Mouse (Mus musculus): ENCODE results near the gene Fetub.

The Fetub gene

DNA sequence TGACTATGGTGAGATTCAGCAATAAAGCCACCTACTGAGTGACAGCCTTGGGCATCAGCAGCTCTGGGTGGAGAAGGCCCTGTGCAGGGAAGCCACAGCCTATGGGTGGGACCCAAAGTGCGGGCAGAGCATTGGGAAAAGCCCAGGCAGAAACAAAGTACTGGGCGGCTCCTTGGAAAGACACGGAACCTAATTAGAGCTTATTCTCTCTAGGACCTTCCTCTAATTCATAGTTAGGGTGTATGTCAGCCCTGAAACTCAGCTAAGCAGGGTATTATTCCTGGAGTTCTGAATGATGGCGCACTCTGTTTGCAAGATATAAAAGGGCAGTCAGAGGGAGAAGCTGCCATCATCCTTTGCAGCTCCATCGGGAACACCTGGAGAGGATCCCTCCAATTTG is at the start of gene Fetub:
Gene Fetub (plus strand): TSS at position 301 of the 400 bp plus-strand sequence.
- in situ Hi-C loops (cut with MboI, MseI): no loop called here

DNA sequence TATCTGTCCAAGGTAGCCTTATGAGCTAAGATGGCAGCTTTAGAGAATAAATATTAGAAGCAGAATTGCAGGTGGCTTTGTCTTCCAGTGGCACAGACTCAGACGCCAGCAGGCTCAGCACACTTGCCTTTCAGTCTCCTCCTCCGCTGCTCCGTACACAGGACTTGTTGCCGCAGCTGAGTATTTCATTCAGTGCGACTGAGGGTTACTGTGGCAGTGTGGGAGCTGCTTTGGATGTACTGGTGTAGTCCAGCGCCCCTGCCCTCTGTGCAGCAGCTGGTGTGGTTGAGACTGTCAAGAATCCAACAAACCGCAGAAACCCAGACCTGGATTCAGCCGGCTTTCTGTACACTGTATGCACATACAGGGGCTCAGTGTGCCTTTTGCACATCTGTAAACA is 45.7 kb upstream of the Fetub start:
- in situ Hi-C loops (cut with MboI, MseI): loop anchor here in 1 of 2 experiments (25.0 kb wide), 1 partner anchor 1315 kb away; no protein-coding TSS in a partner anchor

DNA sequence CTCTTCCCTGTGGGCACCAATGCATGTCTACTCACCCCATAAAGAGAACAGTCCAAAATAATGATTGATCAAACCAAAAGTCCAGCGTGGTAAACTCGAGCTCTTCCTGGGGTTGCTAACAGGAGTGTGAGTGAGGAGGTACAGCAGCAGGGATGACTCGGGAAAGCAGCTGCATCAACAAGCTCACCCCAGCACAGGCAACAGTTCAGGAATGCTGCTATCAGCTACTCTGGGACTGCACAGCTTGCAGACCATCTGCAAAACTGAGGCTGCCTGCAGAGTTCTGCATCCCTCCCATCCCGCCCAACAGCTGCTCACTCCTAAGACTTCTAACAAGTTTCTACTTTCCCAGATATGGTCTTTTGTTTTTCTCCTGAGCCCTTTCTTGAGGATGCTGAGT is 44.8 kb upstream of the Fetub start:
- in situ Hi-C loops (cut with MboI, MseI): loop anchor here in 1 of 2 experiments (25.0 kb wide), 1 partner anchor 1314 kb away; no protein-coding TSS in a partner anchor

DNA sequence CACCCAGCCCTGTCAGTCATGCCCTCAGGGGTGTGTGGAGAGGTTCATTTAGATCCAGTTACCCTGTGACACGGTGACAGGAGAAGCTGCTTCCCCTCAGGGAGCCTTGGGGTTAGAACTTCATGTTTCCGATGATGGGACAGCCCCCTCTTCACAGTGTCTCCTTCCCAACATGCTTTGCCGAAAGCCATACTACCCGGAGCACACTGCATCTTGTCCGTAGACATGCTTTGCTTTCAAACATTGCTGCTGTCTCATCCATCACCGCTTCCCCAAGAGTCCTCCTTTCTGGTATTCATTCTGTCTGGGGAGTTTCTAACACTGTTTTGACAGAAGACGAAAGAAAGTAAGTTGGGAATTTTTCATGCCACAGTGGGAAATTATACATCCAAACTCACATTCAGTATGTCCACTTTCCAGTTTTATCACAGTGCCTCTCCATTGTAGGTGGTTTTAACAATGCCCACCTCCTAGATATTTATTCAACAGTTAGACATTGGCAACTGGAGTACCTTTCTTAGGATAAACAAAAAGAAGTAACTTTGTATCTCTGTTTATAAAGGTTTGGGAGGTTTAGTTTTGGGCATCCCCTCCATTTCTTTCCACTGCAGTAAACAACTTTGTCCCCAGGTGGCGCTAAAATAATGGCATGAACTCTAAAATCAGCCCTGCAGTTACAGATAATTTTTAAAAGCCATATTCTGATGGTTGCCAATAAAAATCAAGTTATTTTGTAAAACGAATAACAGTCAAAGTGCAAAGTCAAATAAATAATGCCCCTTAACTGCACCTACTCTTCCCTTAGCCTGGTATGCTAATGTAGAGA is 41.7 kb upstream of the Fetub start:
- in situ Hi-C loops (cut with MboI, MseI): loop anchor here (5.0 kb wide), 2 partner anchors 251 to 256 kb away; partner anchors contain the start of gene Rfc4 (in 1 of the 2)

DNA sequence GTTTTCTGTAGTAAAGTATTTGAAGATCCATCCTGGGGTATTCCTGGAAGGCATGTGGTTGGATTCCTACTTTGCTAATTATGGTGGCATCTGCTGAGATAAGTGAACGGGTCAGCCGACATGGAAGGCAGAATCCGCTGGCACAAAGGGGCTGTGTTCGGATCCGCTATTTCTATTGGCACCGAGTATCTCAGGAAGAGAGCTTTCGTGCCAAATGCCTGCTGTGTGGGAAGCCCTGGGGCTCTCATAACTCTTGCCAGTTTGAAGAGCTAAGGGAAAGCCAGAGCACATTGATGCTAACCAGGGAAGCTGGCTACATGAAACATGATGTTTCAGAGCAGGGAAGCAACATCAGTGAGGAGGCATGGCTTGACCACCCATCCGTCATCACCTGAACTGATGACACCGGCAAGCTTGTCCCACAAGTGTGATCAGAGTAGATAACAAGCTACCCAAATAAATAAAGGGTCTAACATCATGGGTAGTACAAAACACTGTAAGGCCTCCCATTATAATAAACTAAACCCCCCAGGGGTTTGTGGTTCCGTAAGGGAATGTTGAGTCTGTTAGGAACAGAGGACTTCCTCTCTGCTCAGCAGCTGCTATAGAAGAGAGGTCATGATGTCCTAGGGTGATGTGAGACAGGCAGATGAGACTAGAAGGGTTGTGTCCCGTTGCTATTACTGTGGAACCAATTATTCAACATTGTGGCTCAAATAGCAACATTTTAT is 40.3 kb upstream of the Fetub start:
- in situ Hi-C loops (cut with MboI, MseI): loop anchor here (5.0 kb wide), 2 partner anchors 249 to 254 kb away; partner anchors contain the start of gene Rfc4 (in 1 of the 2)

DNA sequence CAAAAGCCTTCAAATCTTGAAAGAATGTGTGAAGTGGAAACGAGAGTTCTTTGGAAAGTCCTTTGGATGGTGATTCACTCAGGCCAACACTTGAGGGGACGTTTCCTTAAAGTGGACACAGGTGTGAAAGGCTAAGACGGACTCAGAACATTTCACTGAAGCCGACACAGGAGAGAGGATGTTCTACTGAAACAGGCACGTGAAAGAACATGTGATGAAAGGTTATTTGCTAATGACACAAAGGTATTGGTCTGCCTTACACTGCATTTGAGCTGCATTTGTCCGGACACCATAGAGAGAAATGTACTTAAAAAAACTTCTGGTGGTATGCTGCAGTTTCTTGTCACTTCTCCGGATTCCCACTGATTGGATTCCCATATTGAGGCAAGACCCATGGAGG is 39.4 kb upstream of the Fetub start:
- in situ Hi-C loops (cut with MboI, MseI): loop anchor here (5.0 kb wide), 2 partner anchors 249 to 254 kb away; partner anchors contain the start of gene Rfc4 (in 1 of the 2)

DNA sequence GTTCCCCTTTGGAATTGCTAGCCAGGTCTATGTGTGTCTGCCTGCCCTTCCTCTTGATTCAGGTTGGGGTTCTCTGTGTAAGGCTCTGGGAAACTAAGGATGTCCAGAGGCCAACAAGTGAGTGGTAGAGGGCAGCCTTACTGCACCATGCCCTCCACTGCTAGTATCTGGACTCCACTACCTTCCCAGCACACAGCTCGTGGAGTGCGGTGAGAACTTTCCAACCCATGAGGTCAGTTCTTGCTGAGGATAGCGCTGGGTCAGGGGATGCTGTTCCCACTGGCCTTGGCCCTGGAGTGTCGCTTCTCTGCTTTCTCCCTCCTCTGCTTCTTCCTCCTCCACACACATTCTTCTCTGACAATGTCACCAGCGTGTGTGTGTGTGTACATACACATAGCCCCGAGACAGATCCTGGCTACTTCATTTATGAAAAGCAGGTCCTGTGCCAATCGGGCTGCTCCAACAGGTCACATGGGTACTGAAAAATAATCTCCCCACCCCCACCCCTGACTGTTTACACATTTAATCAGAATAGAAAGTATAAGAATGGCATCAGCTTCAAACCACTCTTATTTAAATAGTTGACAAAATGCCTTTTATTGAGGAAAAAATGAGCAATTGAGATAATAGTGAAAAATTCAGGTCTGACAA is 38.1 kb upstream of the Fetub start:
- in situ Hi-C loops (cut with MboI, MseI): loop anchor here (5.0 kb wide), 3 partner anchors 167 to 252 kb away; partner anchors contain the start of gene Rfc4 (in 1 of the 2)

DNA sequence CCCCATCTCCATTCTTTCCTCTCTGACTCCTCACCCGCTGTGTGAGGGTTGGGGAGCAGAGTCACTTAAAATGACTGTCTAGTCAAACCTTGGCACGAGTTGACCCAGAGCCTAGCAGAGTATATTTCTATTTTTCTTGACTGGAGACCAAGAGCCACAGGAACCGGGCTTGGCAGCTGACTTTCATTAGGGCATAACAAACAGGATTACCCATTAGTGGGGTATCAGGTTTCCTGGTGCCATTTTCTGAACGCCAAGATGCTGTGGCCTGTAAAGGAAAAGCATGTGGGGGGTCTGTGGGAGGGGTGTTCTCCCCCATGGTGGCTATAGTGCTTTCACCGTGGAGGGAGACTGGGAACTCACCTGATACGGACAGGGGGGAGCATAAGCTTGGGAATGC is 37.2 kb upstream of the Fetub start:
- in situ Hi-C loops (cut with MboI, MseI): loop anchor here in 1 of 2 experiments (5.0 kb wide), 1 partner anchor 166 kb away; no protein-coding TSS in a partner anchor

DNA sequence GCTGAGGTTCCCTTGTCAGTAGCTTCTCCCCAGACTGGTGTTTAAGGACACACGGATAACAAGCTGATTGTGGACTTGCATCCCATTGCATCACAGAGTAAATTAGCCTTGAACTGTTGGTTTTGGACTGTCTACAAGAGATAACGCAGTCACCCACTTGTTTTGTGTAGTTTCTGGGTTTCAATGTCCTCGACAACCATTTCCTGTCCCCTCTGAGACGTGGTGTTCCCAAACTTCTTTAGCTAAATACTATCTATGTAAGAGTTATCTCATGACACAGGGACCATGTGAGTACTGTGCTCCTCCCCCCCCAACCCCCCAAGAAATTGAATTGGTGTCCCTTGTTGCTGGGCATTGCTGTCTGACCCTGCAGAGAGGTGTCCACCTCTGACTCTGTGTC is 36.6 kb upstream of the Fetub start:
- in situ Hi-C loops (cut with MboI, MseI): loop anchor here in 1 of 2 experiments (5.0 kb wide), 1 partner anchor 166 kb away; no protein-coding TSS in a partner anchor

DNA sequence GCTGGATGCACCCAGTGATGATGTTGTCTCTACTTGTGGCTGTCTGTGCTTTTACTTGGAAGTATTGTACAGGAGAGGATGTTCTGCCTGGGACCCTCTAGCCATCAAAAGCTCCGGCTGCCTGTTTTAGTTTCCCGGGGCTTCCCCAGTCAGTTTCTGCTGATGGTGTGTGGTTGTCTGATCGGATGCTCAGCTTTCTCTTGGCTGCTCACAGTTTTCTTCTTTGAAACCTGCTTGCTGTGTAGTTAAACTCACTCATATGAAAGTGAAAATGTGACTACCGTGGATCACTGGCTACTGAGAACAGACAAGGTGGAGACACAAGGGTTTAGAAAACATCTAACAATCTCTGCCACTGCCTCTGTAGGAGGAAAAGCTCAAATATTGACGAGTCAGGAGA is 34.7 kb upstream of the Fetub start:
- in situ Hi-C loops (cut with MboI, MseI): loop anchor here in 1 of 2 experiments (5.0 kb wide), 1 partner anchor 164 kb away; no protein-coding TSS in a partner anchor

DNA sequence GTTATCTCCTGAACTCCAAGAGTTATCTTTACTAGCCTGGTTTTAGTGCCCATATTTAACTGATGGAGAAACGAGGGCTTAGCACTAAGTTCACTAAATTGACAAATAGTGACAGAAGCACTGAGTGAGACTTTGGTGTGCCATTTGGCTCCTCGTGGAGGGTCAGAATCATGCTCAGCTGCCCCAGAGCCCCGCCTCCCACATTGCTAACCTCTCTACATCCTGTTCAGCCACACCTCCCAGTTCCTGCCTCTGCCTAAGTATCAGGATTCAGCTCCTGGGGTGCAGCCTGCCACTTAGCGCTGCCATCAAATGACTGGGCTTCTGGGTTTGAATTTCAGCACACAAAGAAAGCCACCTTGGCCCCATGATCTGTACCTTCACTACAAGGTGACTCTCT is 32.8 kb upstream of the Fetub start:
- in situ Hi-C loops (cut with MboI, MseI): no loop called here

DNA sequence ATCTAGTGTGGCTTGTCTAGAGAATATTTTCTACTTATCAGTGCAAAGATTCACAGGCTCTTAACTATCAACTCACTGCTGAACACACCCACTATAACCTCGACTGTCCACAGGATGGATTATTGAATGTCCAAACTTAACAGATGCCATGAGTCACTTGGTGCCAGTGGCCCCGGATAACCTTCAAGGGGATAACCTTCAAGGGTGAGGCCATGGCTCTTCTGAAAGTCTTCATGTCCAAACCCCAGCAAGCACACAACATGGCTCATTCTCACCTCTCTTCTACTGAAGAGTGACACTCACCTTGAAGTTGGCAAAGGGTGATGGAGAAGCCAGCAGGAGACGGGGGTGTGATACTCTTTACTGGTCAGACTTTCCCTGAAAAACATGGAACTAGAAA is 31.4 kb upstream of the Fetub start:
- in situ Hi-C loops (cut with MboI, MseI): no loop called here

DNA sequence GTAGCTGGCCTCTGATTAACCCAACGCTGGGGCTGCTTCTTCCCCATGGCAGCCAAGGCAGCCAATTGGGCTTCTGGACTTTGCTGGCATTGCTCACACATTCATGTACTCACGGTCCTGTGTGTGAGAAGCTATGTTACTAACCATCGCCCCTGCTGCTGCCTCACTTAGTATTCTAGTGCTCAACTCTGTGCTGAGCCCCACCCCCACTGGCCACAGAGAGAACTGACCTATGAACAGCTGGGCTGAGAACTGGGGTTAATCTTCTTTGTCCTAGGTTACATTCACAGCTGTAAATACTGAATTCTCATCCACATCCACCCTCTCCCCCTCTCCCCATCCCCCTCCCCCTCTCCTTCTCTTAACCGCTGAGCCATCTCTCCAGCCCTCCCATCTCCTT is 29.3 kb upstream of the Fetub start:
- in situ Hi-C loops (cut with MboI, MseI): no loop called here

DNA sequence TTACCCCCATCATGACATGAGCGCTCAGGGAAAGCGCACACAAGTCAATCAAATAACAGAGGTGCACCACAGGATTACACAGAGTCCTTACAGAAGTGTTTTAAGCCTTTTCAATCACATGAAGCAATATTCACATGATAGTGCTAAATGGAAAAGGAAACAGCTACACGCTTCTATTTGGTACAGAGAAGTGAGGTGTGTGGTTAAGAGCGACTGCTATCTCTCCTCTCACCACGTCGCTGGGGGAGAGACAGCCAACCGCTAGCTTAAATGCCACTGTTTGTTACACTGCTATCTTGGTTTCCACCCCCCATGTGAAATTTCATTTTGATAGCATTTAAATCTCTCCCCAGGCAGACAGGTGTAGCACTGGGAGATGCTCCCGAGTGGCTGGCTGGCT is 28.4 kb upstream of the Fetub start:
- in situ Hi-C loops (cut with MboI, MseI): no loop called here

DNA sequence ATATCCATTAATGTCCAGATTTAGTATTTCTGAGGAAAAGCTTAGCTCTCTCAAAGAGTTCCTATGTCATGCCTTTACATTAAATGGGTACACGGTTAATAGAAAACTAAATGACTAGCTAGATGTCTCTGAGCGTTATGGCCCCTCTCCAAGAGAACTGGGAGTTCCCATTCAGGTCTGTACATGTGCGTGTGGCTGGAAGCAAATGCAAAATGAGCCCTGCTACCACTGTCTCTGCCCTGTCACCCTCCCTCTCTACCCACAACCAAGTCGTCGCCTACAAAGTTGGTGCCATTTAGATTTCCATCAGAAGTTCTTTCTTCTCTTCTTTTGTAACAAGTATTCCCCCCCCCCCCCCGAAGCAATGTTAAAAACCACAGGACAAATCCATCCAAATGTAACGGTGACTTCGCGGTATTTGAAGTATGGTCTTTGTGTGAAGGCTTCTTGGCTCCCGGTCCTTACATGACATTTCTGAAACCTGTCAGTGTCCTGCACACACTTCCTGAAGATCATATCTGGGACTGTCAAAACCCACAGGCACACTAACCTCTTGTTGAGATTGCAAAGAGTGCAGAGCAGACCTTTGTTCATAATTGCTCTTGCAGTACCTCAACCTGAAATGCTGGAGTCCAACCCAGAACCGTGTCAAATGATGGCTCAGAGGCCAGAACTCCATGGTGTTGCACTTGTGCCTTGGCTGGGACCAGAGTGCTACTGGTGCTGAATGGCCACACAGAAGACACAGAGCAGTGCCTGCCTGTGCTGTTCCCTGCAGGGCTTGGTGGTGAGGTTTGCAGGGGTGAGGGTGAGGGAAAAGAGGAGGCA is 27.2 kb upstream of the Fetub start, which contains the start of gene Ahsg:
Gene Ahsg (plus strand): TSS at position 595 of the 828 bp plus-strand sequence.
- in situ Hi-C loops (cut with MboI, MseI): no loop called here

DNA sequence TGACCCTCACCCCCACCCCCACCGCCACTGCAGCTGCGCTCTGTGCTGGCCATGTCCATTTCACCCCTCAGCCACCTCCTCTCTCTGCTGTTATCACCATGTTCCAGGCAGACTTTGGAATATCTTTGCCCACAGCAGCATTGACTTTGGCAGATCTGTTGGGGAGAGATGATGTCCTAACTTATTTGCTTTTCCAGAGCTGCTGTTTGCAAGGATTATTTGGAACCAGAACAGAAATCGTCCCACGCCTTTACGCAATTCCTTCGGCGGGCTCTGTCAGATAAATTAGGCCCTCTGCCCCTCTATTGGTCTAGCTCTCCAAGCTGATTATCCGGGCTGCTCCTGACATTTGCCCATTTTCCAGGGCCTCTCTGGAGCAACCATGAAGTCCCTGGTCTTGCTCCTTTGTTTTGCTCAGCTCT is 26.4 kb upstream of the Fetub start:
- in situ Hi-C loops (cut with MboI, MseI): no loop called here

DNA sequence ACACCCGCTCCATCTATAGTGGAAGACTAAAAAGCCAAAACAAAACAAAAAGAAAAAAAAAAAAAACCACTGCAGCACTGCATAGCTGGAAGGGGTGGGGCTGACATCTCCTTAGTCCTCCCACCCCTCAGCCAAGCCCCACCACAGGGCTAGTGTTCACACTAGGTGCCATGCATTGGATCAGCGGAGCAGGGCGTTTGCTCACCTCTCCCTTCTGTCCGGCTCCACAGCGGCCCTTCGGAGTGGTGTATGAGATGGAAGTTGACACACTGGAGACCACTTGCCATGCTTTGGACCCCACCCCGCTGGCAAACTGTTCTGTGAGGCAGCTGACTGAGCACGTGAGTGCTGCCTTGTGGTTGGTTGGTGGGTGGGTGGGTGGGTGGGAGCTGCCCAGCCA is 24.0 kb upstream of the Fetub start:
- in situ Hi-C loops (cut with MboI, MseI): no loop called here

DNA sequence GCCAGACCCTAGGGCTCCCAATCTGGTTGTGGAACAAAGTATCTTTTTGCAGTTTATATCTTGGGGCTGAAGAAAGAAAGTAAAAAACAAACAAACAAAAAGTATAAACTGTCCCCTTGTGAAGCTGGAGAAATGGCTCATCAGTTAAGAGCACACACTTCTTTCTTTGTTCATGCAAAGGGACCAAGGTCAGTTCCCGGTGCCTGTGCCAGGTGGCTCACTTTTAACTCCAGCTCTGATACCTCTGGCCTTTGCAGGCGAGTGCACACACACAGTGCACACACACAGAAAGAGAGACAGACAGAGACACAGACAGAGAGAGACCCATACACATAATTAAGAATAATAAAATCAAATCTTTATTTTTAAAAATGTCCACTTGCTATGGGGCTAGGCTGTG is 21.5 kb upstream of the Fetub start:
- in situ Hi-C loops (cut with MboI, MseI): no loop called here

DNA sequence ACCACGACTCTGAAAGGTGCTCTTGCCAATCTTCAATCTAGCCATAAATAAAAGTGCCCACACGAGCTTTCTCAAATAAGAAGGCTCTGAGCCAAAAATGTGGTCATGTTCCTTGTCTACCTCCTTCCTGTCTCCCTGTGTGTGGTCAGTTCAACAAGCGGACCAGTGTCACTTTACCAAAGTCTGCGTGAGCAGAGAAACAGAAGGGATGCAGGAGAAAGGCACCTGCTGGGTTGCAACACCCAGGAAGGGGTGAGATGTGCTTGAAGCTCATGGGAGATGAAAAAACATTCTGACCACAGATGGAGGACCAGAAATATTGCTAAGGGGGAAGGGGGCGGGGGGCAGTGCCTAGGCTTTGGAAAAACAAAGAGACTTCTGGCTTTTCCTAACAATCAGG is 18.8 kb upstream of the Fetub start:
- in situ Hi-C loops (cut with MboI, MseI): no loop called here

DNA sequence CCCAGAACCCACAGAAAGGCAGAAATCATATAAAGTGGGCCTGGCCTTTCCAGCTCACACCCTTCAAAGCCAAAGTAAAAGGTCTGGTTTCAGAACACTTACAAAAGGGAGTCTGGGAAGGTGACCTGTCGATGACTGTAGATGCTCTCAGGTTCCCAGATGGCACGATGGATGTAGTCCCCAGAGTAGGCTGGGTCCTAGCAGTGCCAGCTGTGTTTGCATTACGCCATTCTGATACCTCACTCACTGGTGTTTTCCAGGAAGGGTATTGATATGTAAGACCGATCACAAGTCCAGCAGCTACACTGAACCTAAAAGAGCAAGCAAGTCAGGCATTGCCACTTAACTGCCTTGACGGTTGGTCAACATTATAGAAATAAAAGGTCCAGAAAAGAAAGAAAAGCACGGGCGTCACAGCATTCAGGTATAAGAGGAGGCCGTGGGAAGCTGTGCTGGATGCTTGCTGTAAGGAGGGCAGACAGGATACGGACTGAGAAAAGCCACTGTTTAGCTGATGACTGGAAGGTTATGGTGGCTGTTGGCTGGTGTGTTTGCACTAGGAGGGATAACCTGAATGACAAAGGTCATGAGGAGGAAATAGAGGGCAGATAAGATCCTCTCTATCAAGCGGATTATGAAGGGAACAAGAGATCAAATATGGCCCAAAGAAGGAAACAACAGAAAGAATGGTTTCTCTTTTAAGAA is 18.1 kb upstream of the Fetub start:
- in situ Hi-C loops (cut with MboI, MseI): no loop called here

Data from T-helper 17 cell (primary cell).